Mouse (Mus musculus): ENCODE measurements around the gene Crim1.

Gene Crim1

DNA sequence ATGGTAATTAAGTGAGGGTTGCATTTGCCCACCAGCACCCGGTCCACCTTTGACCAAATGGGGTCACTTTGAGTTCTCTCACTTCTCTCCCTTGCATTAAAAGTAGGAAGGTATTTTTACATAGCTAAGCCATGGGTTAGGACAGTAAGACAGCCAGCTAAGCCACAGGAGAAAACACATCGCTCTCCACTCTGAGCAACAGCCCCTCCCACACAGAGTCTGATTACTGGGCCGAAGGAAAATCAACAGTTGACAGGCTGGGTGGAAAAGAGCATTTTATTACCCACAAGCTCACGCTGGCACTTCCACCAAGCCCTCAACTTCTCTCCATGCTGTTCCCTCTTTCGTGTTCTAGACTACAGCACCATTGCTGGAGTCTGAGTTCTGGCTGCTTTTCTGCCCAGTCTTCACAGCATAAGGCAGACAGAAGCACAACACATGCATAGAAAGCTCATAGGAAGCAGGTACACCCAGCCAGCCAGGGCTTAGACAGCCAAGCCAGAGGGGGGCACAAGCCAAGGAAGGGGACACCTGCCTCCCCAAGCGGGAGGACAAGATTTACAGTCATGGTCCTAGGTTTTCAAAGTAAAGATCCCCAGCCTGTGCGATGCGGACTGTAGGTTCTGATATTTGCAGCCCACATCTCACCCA is 179.2 kb downstream of the Crim1 start:
- DNase-seq (ENCODE audit: low spot score): no peak

DNA sequence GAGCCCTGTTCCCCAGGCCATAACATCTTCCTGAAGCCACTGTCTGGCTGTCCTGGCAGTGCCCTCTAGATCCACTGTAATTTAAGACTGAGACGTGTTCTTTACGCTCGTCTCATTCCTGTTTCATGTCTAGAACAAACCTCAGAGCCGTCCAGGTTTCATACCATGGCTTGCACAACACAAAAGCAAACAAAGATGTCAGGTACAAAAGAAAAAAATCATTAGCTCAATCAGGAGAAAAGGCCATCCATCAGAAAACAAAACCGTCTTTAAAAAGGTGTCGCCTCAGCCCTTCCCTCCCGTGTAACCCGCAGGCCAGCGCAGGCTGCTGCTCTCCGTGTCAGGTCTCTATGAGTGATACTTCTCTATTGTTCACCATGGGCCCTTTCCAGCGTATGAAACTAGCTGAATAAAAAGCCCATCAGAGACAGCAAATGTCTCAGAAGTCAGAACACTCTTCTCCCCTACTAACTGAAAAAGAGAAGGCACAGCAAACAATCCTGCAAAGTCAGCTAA is 179.7 kb downstream of the Crim1 start:
- DNase-seq (ENCODE audit: low spot score): no peak

DNA sequence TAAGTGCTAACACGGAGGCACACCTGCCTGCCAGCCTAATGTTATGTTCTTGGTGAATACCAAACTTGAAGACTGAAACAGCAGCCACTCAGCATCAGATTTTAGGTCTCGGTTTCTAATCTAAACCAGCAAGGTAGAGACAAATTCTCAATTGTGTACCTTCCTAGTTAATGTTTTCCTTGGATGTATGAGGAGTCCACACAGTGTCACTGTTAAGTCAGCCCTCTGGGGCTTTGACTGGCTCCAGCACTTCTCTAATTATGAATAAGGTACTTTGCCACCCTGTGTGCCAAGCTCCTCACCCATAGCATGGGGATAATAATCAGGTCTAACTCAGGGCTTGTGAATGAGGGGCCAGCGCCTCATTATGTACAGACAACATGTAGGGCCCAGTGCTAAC is 182.3 kb downstream of the Crim1 start:
- no peak for DNase-seq (ENCODE audit: low spot score)

DNA sequence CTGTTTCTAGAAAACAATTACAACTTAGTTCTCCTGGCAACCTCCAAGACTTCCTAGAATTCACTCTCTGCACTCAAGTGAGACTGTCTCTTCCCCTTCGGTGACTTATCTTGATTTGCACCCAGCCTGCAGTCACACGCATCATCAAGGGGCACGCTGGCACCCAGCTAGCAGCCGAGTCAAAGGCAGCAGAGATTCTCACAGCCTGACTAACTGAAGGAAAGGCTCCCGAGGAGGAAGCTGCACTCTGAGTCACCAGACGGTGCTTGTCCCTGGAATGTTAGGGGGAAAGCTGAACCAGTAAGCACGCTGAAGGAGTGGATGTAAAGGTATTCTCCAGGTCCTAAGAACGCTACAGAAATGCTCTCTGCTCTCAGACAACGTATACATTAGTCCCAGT is 187.6 kb downstream of the Crim1 start:
- no peak for DNase-seq (ENCODE audit: low spot score)

DNA sequence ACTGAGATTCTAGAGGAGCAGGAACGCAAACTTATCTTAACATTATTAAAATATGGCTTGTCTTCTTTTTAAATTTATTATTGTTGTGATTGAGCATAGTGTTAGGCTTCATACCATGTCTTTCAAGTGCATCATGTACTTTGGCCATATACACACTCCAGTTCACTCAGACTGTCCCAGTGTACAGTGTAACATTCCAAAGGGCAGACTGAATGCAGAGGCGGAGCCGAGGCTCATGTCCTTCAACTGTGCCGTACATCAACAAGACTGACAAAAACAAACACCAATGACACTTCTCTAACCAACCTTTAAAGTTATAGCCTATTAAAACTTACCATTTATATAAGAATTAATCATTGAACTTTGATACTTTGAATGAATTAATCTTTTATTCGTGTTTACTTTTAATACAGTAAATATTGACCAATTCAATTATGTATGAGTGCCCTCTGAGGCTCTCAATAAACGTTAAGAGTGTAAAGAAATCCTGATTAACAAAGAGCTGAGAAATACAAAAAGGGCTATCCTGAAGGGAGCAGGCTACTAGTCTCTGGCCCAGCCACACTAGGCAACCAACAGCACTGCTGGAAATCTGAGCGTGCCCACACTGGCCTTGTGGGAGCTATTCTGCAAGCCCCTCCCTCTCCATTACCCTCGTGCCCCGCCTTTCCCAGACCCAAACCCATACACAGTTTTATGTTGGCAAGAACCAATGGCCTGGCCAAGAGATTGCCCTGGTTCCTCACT is 188.2 kb downstream of the Crim1 start:
- no peak for DNase-seq (ENCODE audit: low spot score)

DNA sequence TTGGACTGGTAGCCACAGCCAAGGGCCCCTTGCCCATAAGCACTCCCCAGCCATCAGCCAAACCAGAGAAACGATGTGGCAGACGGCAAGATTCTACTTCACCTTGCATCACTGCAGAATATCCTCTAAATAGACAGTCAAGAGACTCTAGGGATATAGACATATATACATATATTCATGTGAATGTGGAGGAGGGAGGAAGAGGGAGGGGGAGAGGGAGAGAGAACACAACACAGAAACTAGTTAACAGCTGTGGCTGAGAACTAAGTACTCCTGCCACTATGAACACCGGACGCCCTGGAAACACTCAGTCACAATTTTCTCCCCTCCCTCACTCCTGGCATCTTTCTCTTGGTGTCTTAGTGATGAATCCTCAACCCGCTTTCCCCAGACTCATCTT is 189.5 kb downstream of the Crim1 start:
- no peak for DNase-seq (ENCODE audit: low spot score)

DNA sequence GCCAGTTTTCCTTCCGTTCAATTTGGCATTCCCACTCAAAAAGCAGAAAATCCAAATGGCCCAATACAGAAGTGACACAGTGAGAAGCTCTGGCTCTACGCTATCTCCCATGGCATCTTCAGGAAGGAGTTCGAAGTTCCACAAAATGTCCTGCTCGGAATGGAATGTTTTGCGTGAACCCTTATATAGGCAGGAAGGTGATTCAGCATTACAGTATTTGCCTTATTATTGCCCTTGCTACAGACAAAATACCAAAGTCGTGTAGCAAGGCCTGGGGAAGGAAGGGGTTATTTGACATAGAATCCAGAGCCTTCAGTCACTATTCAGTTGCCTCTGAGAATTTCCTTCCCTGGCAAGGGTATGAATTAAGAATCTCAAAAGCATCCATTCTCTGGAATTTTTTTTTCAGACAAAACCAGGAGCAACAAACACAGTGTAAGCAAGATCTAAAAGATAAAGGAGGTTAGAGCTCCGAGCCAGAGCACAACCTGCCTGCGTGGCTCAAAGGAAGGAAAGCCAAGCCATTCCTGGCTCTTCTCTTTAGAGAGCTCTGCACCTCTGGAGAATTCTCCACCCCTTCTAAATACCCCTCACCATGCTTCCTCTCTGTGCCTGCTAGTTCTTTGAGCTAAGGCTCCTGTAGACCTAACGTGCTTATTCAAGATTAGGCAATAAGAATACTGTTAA is 192.5 kb downstream of the Crim1 start:
- no peak for DNase-seq (ENCODE audit: low spot score)

DNA sequence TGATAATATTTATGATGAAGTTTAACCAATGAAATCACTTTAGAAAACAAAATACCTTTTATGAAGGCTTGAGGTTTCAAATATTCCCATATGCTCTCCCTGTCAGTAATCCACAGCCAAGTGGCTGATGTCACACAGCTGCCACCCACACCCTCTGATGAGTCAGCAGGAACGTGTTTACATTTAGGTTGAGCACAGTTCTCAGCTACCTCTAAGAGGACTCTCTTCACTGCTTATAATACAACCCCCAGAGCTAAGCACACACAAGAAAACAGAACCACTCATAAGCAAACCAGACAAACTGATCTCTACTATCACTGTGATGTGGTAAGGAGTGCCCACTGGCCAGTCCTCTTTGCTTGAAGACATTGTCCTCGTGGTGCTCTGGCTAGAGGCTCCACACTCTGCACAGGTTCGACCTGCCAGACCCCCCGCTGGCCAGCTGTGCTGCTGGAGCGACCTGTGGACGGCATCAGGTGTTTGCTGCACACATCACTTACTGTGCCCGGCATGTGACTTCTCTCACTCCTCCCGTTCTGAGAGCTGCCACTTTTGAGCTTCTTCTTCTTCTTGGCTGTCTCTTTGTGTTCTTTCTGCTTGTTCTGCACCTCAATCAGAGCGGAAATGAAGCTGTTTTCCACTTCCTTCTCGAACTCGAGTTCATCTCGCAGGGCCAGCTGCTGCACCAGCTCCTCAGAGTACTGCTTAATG is 200.2 kb downstream of the Crim1 start:
- DNase-seq (ENCODE audit: low spot score): no peak

DNA sequence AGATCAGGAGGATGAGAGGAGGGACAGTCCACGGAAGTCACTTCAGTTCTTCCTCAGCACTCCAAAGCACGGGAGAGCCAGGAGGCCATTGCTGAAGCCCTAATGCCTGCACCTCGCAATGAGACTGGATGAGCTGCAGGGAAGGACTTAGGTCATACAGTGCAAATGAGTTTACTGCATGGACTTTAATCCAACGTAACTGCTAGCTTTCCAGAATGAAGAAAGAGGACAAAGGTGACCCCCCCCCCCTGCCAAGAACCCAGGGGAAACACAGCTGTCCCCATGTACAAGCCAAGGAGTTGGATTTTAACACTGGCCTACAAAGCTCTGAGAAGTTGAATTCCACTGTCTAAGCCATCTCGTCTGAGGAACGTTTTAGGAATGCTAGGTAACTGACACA is 201.3 kb downstream of the Crim1 start:
- no peak for DNase-seq (ENCODE audit: low spot score)

DNA sequence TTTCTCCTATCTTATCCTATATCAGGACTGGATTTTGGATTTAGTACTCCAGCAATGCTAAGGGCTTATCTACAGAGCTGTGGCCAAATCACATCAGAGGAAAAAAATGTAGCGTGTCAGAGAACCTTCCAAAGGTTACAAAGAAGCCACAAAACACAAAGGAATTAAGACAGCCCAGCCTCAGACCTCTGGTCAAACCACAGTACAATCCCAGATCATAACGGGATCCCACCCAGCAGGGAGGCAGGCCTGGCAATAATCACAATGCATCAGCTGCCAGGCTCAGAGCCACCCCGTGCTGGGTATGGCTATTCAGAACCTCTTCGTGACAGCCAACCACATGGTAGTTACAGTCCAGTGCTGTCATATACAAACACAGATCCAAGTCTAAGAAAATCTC is 201.7 kb downstream of the Crim1 start:
- DNase-seq (ENCODE audit: low spot score): peak; percentile 19

DNA sequence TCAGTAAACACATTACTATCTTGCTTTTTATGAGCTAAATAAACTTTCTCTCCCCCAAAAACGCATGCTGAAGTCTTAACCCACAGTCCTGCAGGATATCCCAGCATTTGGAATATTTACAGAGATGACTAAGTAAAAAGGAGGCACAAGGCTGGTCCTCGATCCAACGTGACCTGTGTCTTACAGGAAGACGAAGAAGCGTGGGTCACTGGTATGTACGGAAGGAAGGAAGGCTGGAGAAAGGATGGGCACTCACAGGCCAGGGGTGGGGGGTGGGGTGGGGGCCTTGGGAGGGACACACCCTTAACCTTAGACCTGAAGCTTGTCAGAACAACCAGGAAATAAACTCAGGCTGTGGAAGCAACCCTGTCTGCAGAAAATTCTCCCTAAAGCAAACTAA is 202.1 kb downstream of the Crim1 start:
- DNase-seq (ENCODE audit: low spot score): no peak

DNA sequence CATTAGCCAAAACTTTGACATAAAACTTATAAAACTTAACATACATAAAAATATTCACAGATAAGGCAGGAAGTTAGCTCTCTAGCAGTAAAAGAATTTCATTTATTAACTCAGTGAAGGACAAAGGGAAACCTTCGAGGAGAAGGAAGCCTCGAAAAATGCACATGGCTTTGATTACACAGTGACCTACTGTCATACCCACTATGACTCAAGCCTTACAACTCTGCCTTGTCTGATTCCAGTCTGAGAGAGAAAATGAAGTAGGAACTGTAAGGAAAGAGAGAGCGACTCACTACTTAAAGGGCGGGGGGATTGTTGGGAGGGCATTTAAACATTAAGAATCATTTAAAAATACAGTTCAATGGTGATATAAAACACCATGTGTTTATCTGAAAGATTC is 203.2 kb downstream of the Crim1 start:
- DNase-seq (ENCODE audit: low spot score): no peak

DNA sequence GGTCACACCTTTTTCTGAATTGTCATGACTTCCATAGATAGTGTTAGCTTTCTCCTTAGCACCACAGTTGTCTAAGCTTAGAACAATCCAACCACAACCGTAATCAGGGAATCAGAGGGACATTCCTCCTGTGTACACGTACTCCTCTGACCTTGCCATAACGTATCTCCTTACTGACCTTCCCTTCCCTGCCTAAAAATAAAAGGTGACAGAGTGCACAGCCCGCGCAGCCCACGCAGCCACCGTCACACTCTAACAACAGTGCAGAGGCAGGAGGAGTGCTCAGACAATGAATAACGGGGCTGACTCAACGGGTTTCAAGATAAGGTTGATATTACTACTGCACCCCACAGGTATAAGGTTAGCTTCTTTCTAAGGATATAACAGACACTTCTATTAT is 203.8 kb downstream of the Crim1 start:
- no peak for DNase-seq (ENCODE audit: low spot score)

DNA sequence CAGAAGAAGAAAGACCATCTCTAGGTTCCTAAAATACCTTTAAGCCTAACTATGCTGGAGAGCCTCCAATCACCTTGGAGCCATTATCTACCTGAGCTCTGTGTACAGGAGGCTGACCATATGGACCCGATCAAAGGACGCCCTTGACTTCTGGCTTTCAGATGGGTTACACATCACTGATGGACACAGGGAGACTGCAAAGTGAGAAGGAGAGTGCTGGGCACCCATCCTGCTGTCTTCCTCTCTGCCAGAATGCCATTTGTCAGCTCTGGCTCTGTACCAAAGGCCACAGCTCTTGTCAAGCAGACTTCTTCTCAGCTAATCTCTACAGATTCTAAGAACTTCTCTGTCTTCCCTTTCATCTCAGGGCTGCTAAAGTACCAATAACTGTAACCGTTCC is 205.3 kb downstream of the Crim1 start:
- peak; percentile 23 for DNase-seq (ENCODE audit: low spot score)

DNA sequence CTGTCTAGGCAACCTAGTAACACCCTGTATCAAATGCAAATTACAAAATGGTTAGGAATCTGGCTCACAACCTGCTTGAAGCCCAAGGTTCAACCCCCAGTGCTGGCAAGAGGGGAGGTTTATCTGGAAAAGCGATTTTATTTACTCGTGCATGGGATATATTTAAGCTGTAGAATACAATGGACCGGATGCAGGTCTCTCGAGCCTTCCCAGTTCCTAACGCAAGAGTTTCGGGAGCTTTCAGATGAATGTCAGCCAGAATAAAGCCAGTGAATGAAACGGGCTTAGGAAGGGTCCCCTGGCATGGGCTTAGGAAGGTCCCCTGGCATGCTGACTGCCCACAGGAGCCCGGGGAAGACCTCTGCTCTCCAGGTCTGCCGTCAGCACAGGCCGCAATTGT is 206.8 kb downstream of the Crim1 start:
- no peak for DNase-seq (ENCODE audit: low spot score)

DNA sequence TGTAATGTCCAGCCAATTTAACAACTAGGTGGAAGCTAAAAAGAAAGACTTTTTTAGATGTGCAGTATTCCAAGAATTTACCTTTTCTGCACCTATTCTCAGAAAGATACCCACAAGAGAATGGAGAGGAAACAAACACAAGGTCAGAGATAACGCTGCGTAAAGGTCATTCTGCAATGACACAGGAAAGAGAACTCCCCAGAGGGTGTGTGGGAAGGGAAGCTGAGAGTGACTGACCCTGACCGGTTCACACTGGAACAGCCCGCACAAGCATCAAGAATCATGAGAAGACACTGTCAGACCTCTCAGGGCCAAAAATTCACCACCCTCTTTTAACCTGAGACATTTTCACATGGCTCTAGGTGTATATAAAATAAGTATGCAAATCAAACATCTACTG is 207.5 kb downstream of the Crim1 start:
- no peak for DNase-seq (ENCODE audit: low spot score)

DNA sequence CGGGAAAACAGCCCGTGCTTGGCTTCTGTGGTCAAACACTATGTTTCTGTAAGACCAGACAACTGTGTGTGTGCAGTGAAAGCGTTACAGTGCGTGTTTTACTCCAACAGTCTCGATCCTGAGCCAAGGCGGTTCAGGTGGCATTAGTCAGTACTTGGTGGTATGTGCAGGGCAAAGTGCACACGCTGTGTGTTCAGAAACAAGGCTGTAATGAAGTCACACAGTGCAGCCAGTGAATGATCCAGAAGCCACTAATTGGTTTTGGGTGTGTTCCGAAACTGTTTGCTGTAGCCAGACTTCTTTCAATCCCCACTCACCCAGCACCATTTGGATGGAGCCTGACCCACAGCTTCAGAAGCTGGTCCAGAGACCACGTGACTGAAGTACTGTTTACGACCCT is 208.3 kb downstream of the Crim1 start:
- DNase-seq (ENCODE audit: low spot score): no peak

DNA sequence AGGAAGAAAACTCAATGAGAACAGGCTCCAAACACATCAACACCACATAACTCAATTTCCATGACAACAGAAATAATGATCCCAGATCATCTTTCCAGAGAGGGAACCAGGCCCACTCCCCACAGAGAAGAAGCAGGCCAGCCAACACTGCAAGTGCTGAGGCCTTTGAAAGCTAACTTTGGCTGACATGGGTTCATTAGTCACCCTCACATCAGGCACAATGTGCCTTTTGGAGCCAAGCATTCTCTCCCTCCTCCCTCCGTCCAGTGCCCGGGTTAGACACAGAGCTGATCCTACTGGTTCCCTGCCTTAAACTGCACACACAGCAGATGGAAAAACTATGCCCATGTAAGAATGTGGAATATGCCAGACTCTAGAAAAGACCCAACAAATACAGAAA is 209.9 kb downstream of the Crim1 start:
- no peak for DNase-seq (ENCODE audit: low spot score)

DNA sequence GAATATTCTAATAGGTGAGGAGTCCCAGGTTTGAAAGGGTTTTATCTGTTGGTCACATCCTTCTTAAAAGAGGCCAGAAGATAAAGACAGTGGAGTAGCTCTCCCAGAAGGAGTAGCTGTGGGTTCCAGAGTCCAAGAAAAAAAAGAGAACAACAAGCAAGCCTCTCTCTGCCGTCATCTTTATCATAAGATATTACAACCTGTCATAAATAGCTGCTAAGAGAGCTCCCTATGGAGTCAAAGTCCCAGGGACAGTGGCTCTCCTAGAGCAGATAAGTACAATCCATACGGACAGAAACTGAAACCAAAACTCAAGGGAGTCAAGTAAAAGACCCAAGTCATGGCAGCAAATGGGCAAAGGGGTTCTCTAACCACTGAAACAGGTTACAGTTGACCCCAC is 215.2 kb downstream of the Crim1 start:
- DNase-seq (ENCODE audit: low spot score): no peak

DNA sequence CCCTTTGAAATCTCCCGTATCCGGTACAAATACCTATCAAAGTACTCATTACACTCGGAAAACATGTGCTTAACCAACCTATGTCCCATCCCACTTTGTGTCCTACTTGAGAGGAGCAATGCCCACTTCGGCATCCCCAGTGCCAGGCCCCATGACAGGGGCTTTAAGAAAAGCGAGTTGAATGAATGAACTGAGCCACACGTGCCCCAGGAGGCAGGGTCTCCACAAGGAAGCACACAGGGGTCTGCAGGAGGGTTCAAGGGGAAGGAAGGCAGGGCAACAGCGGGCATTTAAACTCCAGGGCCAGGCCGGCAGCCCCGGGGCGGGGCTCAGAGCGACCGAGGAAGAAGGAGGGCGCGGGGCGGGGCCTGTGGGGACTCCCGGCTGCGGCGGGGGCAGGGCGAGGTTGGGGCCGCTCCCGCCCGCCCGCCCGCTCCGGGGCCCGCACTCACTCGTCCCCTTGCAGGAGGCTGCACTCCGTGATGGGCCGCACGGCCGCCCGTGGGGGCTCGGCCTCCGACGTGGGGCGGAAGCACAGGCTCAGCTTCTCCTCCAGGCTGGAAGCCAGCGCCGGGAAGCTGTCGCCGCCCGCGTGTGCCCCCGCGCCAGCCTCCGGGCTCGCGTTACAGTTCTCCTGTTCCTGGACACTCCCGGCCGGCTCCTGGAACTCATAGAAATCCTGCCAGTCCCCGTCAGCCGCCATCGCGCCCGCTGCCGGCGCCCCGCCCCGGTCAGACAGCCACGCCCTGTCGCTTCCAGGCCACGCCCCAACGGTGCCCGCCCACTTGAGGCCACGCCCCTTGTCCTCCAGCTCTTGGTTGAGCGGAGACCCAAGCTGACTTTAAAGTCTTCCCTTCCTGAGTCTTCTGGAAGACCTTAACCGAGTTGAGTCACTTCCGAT is 217.6 kb downstream of the Crim1 start, which contains the start of gene Fez2:
Fez2 (minus strand) TSS at position 772 of the 901 bp plus-strand sequence.
- peak; percentile 91 for DNase-seq (ENCODE audit: low spot score)

DNA sequence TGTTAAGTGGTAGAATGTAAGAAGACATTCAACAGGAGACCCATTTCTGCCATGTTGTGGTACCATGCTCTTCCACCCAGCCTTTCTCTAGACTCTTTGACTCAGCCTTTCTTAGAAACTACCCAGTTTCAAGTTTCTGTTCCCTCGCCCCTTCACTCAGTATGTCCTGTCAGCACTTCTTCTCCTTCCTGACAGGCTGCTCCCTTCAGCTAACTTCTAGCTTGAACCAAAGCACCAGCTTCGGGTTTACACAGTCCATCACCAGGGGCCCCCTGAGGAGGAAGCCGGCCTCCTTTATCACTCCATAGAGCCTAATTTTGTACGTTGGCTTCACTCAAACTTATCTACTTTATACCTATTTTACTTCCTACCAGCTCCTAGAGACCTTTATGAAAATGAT is 219.2 kb downstream of the Crim1 start:
- DNase-seq (ENCODE audit: low spot score): no peak
